Mouse (Mus musculus): ENCODE measurements at regions not wholly inside any gene's neighbourhood (a gene's known extent, or its start where the extent isn't known, plus 50 kb on each side); places are given as distances from the start of the nearest gene placed in this dataset.

GRCm38 (mm10) chrX:159116210-159116609, 93.9 kb upstream of the Rps6ka3 start:
- no peak overlapping the region for H3K4me3 ChIP-seq
- intact Hi-C loops (cut with DNase I): no loop called here
- no peak for DNase-seq
- H3K27ac ChIP-seq: no peak overlapping the region
- TF ChIP-seq CTCF (IDR thresholded peaks at IDR 0.05): no peak

GRCm38 (mm10) chrX:159140554-159140953, 69.6 kb upstream of the Rps6ka3 start:
- no peak overlapping the region for H3K27ac ChIP-seq
- no peak for DNase-seq
- intact Hi-C loops (cut with DNase I): no loop called here
- H3K4me3 ChIP-seq: no peak overlapping the region
- no peak for TF ChIP-seq CTCF (IDR thresholded peaks at IDR 0.05)

GRCm38 (mm10) chrX:159143278-159143677, 66.8 kb upstream of the Rps6ka3 start:
- no peak for TF ChIP-seq CTCF (IDR thresholded peaks at IDR 0.05)
- no peak overlapping the region for H3K4me3 ChIP-seq
- intact Hi-C loops (cut with DNase I): loop anchor here (2.0 kb wide), 1 partner anchor 18 kb away; no protein-coding TSS in a partner anchor
- no peak overlapping the region for H3K27ac ChIP-seq
- no peak for DNase-seq

GRCm38 (mm10) chrX:159144674-159145073, 65.4 kb upstream of the Rps6ka3 start:
- Histone ChIP-seq H3K27ac (no peak overlapping the region), H3K4me3 (no peak overlapping the region)
- no peak for TF ChIP-seq CTCF (IDR thresholded peaks at IDR 0.05)
- intact Hi-C loops (cut with DNase I): no loop called here
- DNase-seq: no peak

GRCm38 (mm10) chrX:159145212-159145611, 64.9 kb upstream of the Rps6ka3 start:
- intact Hi-C loops (cut with DNase I): no loop called here
- no peak for TF ChIP-seq CTCF (IDR thresholded peaks at IDR 0.05)
- H3K4me3 ChIP-seq: no peak overlapping the region
- no peak for DNase-seq
- no peak overlapping the region for H3K27ac ChIP-seq

- intact Hi-C loops (cut with DNase I): no loop called here
- TF ChIP-seq CTCF (IDR thresholded peaks at IDR 0.05): no peak
- no peak overlapping the region for H3K27ac ChIP-seq
- DNase-seq: no peak
- H3K4me3 ChIP-seq: no peak overlapping the region
Observed at GRCm38 (mm10) chrX:159155786-159156185, 54.3 kb upstream of the Rps6ka3 start.

GRCm38 (mm10) chrX:159156976-159157375, 53.1 kb upstream of the Rps6ka3 start:
- peak; percentile 22 for DNase-seq
- no peak overlapping the region for H3K4me3 ChIP-seq
- TF ChIP-seq CTCF (IDR thresholded peaks at IDR 0.05): no peak
- intact Hi-C loops (cut with DNase I): no loop called here
- H3K27ac ChIP-seq: no peak overlapping the region

- no peak for TF ChIP-seq CTCF (IDR thresholded peaks at IDR 0.05)
Observed at GRCm38 (mm10) chrX:159159727-159160126, 50.4 kb upstream of the Rps6ka3 start.

More at GRCm38 (mm10) chrX:159159727-159160126, 50.4 kb upstream of the Rps6ka3 start:
- no peak overlapping the region for H3K4me3 ChIP-seq
- no peak overlapping the region for H3K27ac ChIP-seq
- intact Hi-C loops (cut with DNase I): no loop called here
- no peak for DNase-seq
